Mouse (Mus musculus) liver, adult 10 weeks (tissue): ENCODE results near the gene Srsf6. TPM values are rescaled to one million over a fixed set of nuclear protein-coding genes. Genes with fewer than 3 reads are reported as not detected.

ENCODE experiments used
- polyA plus RNA-seq: library from polyadenylated mRNA; stranded (reverse); fragments of 350-450 nt; fragmentation: Illumina TruSeq; extraction: RNeasy Lipid Tissue Mini Kit (QIAGEN cat#74804); gene quantifications from one replicate; pipeline ENCODE4 v1.2.3, GENCODE M21; 2014; ENCODE audit warnings: low read depth, low replicate concordance

Srsf6 gene
- 131 TPM for polyA plus RNA-seq

DNA sequence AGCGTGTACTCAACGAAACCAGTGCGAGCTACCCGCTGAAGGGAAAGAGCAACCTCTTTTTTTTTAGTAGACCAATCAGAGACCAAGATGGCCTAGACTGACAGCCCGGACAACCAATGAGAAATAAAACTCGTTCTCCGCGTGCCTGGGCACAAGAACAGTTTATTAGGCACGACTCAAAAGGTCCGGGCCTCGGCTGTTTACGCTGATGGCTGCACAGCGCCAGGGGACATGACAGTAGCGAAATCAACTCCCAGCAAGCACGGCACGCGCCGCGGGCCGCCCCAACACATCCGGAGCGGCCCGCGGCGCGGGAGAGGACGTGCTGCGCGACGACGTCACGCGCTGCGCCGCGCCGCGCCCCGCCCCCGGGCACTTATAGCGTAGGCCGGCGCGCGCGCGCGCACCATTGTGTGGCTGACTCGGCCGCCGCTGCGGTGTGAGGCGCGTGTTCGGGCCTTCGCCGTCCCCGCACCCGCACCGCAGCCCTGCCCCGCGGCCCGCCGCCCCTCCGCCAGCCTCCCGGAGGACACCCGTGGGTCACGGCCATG is at the start of gene Srsf6:
Gene Srsf6, plus strand, starts transcription at position 406 of the 551 bp plus-strand sequence.

GRCm38 (mm10) chr2:162943148-162943846 is 12.0 kb downstream of the Srsf6 start, which contains the start of gene L3mbtl1:
L3mbtl1 (plus strand) TSS chr2:162943472.

Other genes with a start within 250 kb of the Srsf6 start
- gene L3mbtl1, start 11.9 kb downstream of the Srsf6 start, polyA plus RNA-seq, result not detected
- gene Sgk2, start 55.8 kb downstream of the Srsf6 start, polyA plus RNA-seq, result 36.2 TPM
- gene Ift52, start 85.8 kb downstream of the Srsf6 start, polyA plus RNA-seq, result 54.7 TPM
- gene Mybl2, start 123.2 kb downstream of the Srsf6 start, polyA plus RNA-seq, result not detected
- gene Gtsf1l, start 156.3 kb downstream of the Srsf6 start, polyA plus RNA-seq, result not detected